Mouse (Mus musculus) kidney, adult 11 months (tissue): ENCODE measurements around the gene Ubap2.

Experiments used
- DNase-seq: peaks from one replicate; pipeline ENCODE4 v3.0.0; 2022

Gene Ubap2

GRCm38 (mm10) chr4:41158251-41158650, 116.7 kb downstream of the Ubap2 start:
- no peak for DNase-seq

- no peak for DNase-seq
These were observed 118.0 kb downstream of the Ubap2 start for GRCm38 (mm10) chr4:41156961-41157360.

DNA sequence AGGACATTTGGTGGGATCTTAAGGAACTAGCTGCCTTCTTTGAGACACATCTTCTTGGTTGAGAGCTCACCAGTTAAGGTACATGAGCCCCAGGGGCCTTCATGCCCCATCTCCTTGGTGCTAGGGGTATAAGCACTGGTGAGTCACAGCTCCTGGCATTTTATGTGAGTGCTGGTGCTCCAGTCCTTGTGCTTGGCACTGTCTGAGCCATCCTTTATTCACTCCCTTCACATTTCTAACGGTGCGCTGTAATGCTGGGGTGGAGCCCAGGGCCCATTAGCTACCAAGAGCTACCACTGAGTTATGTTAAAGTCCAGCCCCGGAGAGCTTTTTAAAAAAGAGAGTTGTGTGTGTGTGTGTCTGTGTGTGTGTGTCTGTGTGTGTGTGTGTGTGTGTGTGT, 121.8 kb downstream of the Ubap2 start:
- no peak for DNase-seq

DNA sequence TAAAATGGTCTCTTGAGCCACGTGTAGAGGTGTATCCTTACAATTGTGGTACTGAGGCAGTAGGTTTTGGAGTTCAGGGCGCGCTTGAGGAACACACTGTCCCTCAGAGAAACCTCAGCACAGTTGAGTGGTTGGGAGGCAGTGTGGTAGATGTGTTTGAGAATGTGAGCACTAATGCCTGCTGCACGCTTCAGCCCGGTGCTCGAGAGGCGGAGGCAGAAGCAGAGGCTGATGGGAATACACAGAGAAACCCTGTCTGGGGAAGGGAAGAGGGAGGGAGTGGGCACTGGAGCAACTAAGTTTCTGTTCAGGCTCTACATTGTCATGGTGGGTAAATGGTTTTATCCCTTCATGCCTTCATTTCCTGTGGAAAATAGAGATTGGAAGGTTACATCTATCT, 123.8 kb downstream of the Ubap2 start:
- no peak for DNase-seq

DNA sequence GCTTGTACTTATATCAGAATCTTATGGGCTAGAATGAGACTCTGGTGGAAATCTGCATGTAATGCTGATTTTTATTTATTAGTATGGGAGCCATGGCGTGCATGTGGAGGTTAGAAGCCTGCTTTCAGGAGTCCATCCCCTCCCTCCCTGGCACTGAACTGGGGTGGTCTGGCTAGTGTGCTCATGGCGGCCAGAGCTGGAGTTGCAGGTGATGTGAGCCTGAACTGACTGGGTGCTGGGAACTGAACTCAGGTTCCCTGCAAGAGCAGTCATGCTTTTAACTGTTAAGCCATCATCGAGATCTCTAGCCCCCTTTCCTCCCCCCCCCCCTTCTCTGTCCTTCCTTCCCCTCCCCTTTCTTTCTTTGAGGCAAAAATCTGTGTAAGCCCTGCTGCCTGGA, 125.1 kb downstream of the Ubap2 start:
- no peak for DNase-seq
